Mouse (Mus musculus) spleen, adult 18-20 months (tissue): Measurements from ENCODE around the gene Pisd.
A peak's percentile ranks its signal among the peaks of the same experiment; 100 is the strongest.
"Not testable (repeated sequence)": the region's sequence is repeated elsewhere in the genome, so short reads cannot be mapped to it uniquely, and the experiment has no call there.

Experiments
- DNase-seq, 2 experiments: peaks; one replicate each; pipeline ENCODE4 v3.0.0; 2022; ENCODE audit warnings: mixed read lengths in 2 of 2

Gene Pisd

DNA sequence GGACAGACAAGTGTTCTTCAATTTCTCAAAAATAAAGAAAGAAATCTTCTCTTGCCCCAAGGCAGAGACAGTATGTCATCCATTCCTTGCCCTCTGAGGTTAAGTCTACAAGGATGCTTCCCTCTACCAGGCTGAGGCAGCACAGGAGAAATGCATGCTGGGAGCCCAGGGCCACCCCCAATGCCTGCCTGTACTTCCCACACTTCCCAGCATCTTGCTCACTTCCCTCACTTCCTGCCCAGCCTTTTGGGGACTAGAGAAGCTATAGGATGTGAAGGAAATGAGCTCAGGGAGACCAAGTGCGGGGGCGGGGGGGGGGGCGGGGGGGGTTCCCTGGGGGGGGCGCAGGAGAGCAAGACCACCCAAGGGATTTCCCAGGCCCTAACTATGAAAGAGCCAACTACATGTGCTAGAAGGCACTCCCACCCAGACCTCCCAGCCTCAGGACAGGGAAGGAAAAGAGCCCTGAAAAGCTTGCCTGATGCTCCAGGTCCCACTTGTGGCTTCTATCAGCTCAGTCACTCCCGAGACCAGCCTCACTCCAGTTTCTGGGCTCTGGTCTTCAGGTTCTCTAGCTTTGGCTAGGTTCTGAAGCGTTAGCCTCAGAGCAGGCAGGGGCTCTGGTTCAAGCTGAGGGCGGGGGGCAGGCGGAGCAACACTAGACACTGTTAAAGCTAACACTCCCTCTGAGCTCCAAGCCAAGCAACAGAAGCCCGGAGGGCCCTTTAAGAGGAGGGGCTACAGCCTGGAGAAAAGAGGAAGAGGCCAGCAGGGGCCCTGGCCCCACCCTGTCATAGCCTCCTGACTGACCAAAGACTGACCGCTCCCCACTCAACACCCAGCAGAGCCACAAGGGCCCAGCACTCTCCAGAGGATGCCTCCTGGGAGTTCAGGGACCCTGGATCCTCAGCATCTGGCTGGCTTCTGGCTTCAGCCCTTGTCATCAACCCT lies 39.5 kb downstream of the Pisd start:
- peak; percentile 53 to 55 for DNase-seq

DNA sequence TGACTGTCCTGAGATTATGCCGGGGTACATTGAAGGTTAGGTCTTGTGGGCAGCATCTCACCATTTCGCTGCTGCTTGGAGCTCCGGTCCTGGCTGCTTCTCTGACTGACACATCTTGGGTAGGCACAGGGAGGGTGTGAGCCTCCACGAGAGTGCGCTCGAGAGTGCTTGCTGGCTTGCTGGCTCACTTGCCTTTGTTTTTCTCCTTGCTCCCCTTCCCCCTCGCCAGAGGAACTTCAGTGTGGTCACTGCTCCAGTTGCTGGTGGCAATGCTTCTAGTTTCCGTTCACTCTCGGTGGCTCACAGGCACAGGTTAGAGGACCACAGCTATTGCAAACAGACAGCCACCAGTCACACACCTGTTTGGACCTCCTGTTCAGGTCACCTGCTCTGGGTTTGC lies 43.3 kb downstream of the Pisd start:
- no peak for DNase-seq

DNA sequence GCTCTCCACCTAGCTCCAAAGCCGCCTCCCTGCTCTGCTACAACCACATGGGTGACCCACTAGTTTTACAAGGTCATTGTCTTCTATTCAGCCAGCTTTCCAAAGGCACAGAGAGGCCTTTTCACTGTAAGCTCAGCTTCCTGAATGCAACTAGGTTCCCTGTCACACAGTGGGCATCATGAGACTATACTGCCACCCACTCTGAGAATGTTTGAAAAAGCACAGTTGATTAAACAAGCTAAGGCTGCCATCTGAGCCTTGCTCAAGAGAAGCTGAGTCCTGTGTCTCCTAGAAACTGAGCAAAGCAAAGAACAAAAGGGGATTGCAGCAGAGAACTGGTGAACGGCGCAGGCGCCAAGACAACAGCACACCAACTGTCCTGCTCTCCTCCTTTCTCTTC lies 44.1 kb downstream of the Pisd start:
- not testable (repeated sequence) for DNase-seq

DNA sequence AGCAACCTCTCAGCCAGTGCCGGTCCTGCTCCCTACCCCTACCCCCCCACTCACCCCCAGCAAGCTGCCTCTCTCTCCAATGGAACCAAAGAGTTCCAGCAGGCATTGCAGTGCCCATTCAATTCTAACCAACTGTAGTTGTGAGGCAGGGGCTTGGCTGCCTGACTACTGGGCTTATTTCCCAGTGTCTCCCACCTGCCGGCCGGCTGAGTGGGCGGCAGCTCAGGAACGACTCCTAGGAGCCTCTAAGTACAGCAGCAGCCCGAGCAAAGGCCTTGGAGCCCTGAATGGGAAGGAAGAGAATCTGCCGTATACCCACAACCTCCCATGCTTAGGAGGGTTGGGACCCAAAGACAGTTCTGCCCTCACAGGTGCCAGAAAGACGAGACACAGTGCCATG lies 44.6 kb downstream of the Pisd start:
- not testable (repeated sequence) for DNase-seq

DNA sequence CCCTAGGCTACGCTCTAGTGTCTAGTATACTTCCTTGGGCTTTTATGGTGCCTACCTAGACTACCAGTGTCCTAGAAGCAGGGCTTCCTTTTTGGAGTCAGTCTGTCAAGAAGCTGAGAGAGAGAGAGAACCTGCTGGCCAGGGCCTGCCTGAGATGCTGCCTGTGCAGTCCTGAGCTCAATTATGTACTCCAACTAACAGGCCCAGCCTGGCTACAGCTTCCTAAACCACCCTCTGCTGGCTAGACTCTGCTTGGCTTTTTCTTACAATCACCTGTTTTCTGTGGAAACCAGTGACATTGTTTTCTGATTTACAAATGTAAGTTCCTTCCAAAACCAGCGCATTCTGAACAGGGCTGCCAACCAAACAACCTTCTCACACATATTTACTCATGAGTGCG lies 45.3 kb downstream of the Pisd start:
- no peak for DNase-seq

DNA sequence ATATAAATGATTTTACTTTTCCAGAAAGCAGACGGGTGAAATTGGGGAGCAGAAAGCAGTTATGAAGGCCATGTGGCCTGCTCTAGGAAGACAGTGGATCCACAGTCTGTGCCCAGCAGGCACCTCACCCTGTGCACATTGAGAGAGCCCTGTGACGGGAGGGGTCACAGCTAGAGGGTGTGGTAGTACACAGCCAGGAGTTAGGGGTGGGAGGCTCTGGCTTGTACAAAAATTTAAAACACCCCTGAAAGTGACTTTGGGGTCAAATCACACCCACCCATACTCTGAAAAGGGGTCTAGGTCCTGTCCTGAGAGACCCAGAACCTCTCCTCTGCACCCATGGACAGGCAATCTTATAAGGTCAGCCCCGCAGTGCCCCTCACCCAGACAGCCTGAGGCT lies 48.7 kb downstream of the Pisd start:
- DNase-seq: not testable (repeated sequence)

DNA sequence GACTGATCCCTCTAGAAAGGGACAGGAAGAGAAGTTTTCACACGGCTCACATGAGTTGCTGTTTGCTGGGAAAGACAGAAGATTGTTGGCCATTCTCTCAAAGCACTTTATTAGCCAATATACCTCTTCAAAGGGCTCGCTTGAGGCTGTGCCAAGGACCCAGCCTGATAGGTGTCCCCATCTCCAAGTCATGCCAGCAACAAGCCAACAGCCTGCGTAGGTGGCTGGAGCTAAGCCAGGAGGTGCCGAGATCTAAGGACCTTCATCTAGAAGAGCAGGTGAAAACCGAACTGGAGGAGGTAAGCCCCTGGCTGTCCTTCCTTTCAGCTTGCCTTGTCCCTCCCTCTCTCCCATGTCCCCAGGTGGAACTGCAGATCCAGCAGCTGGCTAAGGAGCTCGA lies 49.7 kb downstream of the Pisd start:
- no peak for DNase-seq

DNA sequence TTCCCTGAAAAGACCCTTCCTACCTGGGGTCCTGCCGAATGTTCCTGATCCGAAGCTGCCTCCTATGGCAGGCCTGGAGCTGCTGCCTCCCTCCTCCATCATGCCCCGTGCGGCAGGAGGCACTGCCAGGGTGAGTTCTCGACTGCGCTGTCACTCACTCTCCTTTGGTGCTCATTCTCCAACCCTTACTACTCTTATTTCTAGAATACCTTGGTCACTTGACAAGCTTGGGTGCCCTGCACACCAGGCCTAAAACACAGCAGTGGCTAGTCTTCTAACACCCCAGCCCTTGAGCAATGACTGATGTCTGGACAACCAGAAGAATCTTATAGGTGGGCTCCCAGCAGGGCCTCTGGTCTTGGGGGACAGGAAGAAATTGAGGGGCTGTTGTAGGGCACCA lies 51.6 kb downstream of the Pisd start:
- DNase-seq: not testable (repeated sequence)

DNA sequence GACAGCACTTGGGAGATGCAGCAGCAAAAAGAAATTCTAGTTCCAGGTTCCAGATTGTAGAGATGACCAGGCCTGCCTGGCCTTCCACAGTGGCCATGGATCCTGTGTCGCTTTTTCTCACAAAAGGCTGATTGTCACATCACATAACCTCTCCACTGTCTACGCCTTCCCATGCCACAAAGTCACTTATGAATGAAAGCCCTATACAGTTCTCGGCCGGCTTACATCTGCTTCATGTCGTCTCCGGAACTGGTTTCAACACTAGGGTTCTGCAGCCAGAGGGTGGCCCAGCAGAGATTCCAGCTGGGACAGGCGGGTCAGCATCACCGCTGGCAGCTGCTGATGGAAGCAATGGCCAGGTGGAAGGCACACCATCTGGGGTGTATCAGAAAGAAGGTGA lies 56.6 kb downstream of the Pisd start:
- DNase-seq: no peak

DNA sequence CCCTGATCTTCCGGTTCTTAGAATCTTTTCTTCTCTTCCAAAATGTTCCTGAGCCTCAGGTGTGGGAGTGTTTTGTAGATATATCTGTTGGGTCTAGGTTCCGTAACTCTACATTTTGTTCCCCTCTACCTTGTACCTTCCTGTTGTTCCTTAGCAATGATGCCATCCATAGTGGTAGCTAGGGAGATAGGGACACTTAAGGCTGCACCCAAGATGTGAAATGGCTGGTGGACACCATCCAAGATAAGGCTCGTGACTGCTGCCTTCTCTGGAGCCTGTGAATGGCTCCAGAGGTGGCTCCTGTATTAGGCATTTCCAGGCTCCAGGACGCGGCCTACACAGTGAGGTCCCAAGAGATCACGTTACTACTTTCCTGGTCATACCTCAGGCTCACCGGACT lies 57.1 kb downstream of the Pisd start:
- DNase-seq: no peak

DNA sequence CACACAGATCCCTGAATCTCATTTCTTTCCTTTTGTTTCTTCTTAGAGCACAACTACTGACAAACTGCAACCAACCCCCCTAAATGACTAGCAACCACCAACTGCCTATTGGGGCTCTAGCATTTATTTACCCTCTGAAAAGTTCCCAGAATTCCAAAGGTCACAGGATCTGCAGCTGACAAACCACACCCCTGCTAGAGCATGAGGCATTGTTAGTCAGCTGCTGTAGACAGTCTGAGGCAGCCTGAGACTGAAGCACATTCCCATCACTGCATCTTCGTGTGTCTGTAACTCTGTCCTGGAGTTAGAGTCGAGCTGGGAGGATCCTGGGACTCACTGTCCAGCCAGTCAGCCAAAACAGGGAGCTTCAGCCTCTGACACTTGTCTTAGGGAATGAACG lies 60.0 kb downstream of the Pisd start:
- not testable (repeated sequence) for DNase-seq

DNA sequence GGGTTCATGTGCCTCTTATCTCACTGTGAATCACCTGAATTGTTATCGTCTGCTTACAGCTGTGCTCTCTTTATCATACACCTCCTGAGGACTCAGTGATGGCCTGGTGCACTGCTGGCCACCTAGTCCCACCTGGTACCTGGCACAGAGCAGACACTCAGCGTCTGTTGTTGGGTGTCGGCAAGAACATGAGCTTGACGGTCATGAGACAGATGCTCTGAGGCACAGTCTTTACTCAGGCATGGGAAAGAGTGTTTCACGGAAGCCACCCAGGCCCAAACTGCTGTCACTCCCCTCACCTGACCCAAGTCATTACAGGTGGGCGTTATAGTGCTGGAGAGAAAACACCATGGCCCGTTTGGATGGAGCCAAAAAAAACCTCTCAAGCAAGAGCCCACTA lies 61.5 kb downstream of the Pisd start:
- DNase-seq: no peak

DNA sequence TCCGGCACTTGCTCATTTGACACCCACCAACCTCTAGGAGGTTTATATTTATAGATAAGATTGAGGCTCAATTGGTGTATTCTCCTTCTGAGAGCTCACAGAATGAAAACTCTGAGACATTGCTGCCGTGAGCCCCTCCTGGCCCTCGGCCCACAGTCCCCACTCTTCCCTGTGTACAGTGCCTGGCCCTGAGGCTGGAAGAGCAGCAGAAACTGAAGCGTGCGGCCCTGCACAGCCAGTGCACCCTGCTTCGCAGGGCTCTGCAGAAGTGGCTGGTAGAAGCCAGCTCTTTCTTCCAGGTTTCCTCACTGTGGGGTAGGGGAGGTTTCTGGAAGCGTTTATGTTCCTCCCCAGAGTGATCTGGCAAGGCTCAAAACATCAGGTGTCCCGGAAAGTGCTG lies 62.7 kb downstream of the Pisd start:
- not testable (repeated sequence) for DNase-seq

DNA sequence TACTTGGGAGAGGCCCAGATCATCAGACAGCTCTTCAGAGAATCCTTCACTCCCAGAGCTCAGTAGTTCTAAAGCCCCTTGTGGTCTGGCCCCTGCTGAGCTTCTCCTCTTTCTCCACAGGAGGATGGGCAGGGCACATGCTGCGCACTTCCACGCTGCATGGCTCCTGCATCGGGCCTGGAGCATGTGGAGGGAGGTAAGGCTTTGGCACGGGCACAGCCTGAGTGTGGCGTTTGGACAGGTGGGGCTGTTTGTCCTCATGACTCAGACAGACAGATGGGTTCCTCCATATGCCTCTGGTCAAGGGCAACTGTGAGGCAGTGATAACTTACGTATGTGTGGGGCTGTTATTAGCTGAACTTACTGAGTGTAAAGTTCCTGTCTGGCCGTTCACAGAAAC lies 63.2 kb downstream of the Pisd start:
- no peak for DNase-seq

DNA sequence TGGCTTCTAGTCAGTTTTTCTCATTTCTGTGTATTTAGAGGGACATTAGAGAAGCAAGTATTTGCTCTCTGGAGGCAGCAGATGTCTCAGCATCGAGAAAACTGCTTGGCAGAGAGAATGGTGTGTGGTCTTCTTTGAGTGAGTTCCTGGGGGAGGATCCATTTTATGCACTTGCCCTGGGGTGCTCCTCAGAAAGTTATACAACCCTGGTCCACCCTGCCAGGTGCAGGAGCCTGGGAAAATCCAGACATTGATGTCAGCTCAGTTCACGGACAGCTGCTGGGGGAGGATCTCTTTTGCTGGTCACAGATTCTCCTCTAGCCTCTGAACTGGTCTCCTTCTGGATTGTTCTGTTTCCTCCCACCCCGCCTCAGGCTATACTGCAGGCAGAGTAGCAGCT lies 64.1 kb downstream of the Pisd start:
- DNase-seq: no peak

DNA sequence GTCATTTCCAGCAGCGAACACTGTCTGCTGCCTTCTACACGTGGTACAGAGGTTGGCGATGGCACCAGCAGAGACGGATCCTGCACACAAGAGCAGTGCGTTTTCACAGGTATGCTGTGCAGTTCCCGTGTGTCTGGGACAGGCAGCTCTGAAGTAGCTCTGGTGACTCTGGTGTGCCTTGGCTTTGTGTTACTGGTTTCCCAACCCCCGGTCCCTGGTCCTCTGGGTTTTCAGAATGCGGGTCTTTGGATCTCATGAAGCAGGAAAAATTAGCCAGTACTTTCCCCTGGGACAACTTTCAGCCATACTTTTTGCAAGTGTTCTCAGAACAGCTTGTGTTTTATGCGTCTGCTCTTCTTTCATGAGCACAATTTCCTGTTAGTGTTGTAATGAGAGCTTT lies 65.0 kb downstream of the Pisd start:
- no peak for DNase-seq

DNA sequence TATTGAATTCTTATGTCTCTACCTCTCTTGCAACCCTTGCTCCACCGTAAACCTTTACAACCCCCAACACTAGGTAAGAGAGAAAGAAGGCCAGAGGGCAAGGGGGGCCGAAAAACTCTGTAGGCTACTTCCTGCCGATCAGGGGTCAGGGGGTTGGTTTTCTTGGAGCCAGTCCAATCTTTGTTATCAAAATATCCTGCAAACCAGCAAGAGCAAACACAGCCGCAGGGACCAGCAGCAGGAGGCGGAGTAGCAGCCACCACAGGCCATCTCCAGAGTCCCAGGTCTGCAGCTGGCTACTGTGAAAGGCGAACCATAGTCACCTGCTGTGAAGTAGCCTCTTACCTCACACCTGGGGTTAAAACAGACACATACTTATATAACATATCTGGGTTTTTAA lies 66.5 kb downstream of the Pisd start:
- no peak for DNase-seq

DNA sequence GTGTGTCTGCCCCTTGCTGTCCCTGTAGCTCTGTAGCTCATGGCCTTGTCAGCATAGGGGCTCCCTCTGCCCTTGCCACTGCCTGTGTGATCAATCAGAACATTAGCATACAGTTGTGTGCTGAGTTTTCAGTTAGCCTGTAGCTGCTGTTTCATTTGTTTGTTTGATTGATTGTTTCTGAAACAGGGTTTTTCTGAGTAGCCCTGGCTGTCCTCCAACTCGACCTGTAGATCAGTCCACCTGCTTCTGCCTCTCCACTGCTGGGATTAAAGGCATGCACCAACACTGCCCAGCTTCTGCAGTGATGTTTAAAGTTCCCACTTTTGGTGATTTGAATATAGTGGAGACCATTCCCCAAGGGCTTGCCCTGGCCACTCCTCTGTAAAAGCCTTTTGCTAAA lies 67.7 kb downstream of the Pisd start:
- DNase-seq: no peak

DNA sequence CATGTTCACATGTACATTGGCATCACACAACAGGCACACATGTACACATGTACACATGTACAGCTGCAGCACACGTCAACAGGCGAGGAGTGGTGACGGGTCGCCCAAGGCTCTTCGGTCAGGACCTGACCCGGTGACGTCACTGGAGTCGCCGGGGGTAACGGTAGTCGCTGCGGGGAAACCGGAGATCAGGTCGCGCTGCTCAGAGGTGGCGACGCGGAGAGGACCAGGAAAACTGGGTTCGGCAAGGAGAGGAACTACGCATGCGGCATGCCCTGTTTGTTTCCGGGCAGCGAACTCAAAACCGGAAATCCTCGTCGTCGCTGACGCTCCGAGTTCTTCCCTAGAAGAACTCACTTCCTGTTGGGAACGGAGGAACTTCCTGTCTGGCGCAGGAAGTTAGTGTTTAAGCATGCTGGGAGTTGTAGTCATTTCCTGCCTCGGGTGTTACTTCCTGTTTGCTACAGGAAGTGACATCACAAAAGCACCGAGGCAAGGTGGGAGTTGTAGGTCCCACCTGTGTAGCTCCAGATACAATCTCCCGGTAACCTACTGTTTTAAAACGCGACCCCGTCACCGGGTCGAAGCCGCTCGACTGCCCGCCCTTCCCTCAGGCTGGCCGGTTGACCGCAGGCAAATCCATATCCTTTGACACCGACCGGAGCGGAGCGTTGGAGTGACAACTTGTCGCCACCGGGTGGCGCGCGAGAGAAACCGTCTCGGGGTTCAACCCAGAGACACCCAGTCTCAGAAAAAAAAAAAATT lies 71.6 kb downstream of the Pisd start:
- peak; percentile 75 to 84 for DNase-seq

DNA sequence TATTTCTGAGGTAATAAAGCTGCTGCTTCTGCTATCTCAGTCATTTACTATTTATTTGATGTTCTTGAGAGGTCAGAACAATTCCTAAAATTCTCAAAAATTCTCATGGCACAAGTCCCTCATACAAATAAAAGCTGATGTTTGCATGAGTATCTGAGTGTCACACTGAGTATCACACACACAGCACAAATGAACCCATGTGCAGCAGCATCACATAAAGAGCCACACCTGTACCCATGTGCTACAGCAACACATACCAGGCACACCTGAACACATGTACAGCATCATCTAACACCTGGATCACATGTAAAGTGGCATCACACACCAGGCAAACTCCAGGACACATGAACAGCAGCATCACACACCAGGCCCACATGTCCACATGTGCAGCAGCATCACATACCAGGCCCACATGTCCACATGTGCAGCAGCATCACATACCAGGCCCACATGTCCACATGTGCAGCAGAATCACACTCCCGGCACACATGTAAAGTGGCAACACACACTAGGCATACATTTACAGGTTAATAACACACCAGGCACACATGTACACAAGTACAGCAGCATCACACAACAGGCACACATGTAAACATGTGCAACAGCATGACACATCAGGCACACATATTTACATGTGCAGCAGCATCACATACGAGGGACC lies 72.3 kb downstream of the Pisd start:
- DNase-seq: peak in 1 of 2 experiments; percentile 7

DNA sequence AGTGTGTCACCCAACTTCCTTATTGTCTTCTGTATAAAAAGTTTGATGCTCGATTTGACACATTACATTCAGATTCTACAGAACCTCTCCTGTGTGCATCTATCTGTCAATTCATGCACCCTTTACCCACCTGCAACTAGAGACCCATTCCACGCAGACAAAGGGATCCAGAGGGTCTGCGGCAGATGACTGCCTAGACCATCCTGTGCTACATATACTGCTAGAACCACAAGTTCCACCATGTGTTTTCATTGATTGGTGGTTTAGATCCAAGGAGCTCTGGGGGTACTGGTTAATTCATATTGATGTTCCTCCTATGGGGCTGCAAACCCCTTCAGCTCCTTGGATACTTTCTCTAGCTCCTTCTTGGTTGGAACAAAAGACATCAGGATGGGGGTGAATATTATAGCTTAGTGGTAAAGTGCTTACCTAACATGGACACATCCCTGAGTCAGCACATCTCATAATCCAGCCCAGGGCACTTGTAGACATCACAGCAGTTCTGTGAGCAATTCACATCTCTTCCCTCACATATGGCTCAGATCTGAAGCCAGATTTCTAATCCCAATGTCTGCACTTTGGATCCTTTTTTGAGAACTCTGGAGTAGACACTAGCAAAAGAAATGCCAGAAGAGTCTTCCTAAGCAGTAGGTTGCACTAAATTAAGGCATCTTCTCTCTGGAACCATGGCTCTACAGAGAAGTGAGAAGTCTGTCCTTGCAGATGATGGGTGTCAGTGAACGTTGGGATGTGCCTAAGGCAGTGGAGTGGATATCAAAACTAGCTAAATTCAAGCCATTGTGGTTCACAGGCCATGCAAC lies 73.0 kb downstream of the Pisd start:
- no peak for DNase-seq

DNA sequence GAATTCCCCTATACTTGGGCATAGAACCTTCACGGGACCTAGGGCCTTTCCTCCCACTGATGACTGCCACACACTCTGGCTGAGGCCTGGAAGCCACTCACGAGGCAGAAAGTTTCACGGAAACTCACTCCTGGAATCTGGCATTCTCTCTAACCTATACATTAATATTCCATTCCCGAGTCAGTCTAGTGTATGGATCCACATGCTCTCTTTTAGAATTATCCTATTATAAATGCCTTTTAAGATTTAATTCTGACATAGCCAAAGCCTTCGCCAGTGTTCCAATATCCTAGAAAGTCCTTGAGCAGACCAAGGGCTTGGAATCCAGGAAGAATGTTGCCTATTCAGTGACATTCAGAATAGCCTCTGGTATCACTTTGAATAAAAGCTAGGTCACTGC lies 74.0 kb downstream of the Pisd start:
- DNase-seq: no peak
